Mouse (Mus musculus) erythroblast, embryonic 14.5 days (primary cell): ENCODE measurements around the gene Wdr17.

Source experiments
- GATA1 ChIP-seq: IDR thresholded peaks from 2 replicates; pipeline ENCODE4 v1.6.1; 2012; ENCODE audit warnings: low read length, inconsistent platforms, mixed read lengths
- TAL1 ChIP-seq: IDR thresholded peaks from 3 replicates; pipeline ENCODE4 v1.6.1; 2012; ENCODE audit warnings: low read length, inconsistent platforms, mixed read lengths

DNA sequence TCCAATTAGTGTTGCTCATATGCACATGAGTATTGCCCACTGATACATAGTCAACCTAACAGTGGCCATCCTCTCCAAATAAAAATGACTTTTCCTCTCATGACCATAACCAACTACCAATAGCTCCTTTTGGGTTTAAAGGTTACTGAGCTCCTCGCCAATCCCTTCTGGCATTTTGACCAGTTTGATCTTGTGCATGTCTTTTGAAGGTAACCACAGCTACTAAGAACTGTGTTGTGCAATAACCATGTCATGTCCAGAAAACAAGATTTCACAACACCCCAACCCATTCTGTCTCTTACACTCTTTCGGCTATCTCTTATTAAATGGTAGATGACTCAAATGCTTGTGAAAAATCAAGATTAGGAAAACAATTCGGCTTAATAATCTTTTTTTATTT is 38.0 kb upstream of the Wdr17 start:
- no peak for TF ChIP-seq TAL1
- no peak for TF ChIP-seq GATA1
